In the genomic region with DNA sequence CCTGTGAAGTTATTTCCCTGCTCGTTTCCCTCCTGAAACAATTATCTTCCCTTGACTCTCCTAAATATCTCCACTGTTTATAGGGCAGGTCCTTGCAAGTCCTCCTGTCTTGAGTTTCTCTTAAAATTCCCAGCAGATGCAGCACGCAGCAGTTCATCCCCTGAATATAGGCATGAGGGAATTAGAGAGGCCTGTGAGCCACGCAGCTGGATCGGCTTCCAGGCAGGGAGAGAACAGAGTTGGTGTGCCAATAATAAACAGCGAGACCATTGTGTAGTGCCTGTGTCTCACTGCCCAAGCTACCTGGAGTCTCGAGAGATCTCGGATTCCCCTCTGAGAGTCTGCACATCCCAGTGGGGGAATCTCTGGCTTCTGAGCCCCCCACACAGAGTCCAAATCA, we compare ENCODE assay signal across 26 mouse cellular contexts. TPM values are rescaled to one million over a fixed set of nuclear protein-coding genes. Genes with fewer than 3 reads are reported as not detected.
DNase-seq lines count a peak whose midpoint lies in the region; ATAC-seq and TF ChIP-seq lines count a peak whose summit lies in the region.
"Had no signal": no experiment of that assay in that cellular context is flagged by ENCODE, and none has a peak within 500 bp of the region (broad histone marks: within the 10 kb centered on the region; RNA-seq: fewer than 3 reads in every experiment).

No protein-coding gene starts in this region.

- H3K4me3 ChIP-seq in gastrocnemius, adult 2 months = no peak overlapping the region
- no peak overlapping the region for H3K4me3 ChIP-seq in heart, embryonic 16.5 days (ENCODE audit: low read length)
- H3K4me3 ChIP-seq in heart, embryonic 12.5 days = no peak overlapping the region
- no peak overlapping the region for H3K4me3 ChIP-seq in embryonic facial prominence, embryonic 14.5 days (ENCODE audit: low read depth, low read length)
- H3K4me3 ChIP-seq in olfactory bulb, adult 2 months (ENCODE audit: insufficient read depth, low read depth, low read length) = no peak overlapping the region
- H3K4me3 ChIP-seq: erythroblast, embryonic 14.5 days; forebrain, embryonic 15.5 days; intestine, embryonic 15.5 days; left cerebral cortex, adult 2 months; midbrain, embryonic 13.5 days; neural tube, embryonic 13.5 days had no signal

- H3K27ac ChIP-seq in gastrocnemius, adult 2 months = peak overlapping the region; percentile 75
- peak overlapping the region; percentile 56 for H3K27ac ChIP-seq in heart, embryonic 16.5 days (ENCODE audit: low read length)
- H3K27ac ChIP-seq in heart, embryonic 12.5 days (ENCODE audit: poor library complexity, severe bottlenecking) = no peak overlapping the region; the same call in 1 of the 2 replicates
- peak overlapping the region; percentile 78 for H3K27ac ChIP-seq in embryonic facial prominence, embryonic 14.5 days (replicated peaks; ENCODE audit: low read depth, low read length)
- H3K27ac ChIP-seq in olfactory bulb, adult 2 months (ENCODE audit: insufficient read depth, low read depth, low read length) = peak overlapping the region; percentile 32; the same call in 1 of the 2 replicates
- H3K27ac ChIP-seq: forebrain, embryonic 15.5 days; hindbrain, embryonic 14.5 days; intestine, embryonic 15.5 days; left cerebral cortex, adult 2 months; midbrain, embryonic 13.5 days; neural tube, embryonic 13.5 days had no signal

- WGBS in heart, embryonic 16.5 days = 46% methylated on average over 7 of the region's 7 CpGs
- 60% methylated on average over 7 of the region's 7 CpGs for WGBS in heart, embryonic 12.5 days
- WGBS in embryonic facial prominence, embryonic 14.5 days = 16% methylated on average over 7 of the region's 7 CpGs
- WGBS in olfactory bulb, adult 2 months = 32% methylated on average over 7 of the region's 7 CpGs

- no peak for TF ChIP-seq POLR2A in olfactory bulb, adult 2 months (IDR thresholded peaks at IDR 0.05; ENCODE audit: insufficient read depth, low read depth, low read length)

- no peaks in the 10 kb centered on the region for H3K9me3 ChIP-seq in heart, embryonic 16.5 days (replicated peaks; ENCODE audit: control insufficient read depth, low read length)
- no peaks in the 10 kb centered on the region for H3K9me3 ChIP-seq in heart, embryonic 12.5 days (replicated peaks)
- no peaks in the 10 kb centered on the region for H3K9me3 ChIP-seq in embryonic facial prominence, embryonic 14.5 days (ENCODE audit: control insufficient read depth, low read length)
- H3K9me3 ChIP-seq: forebrain, embryonic 15.5 days; G1E; intestine, embryonic 15.5 days; midbrain, embryonic 13.5 days; neural tube, embryonic 13.5 days had no signal

- H3K9ac ChIP-seq in heart, embryonic 16.5 days (ENCODE audit: low read length) = peak overlapping the region; percentile 26
- no peak overlapping the region for H3K9ac ChIP-seq in heart, embryonic 12.5 days
- H3K9ac ChIP-seq in embryonic facial prominence, embryonic 14.5 days (ENCODE audit: low read depth, low read length) = no peak overlapping the region
- H3K9ac ChIP-seq: forebrain, embryonic 15.5 days; hindbrain, embryonic 14.5 days; intestine, embryonic 15.5 days; midbrain, embryonic 13.5 days; neural tube, embryonic 13.5 days had no signal

- H3K4me2 ChIP-seq in heart, embryonic 16.5 days (ENCODE audit: low read depth, low read length) = no peak overlapping the region
- no peak overlapping the region for H3K4me2 ChIP-seq in heart, embryonic 12.5 days
- H3K4me2 ChIP-seq in embryonic facial prominence, embryonic 14.5 days (ENCODE audit: low read depth, low read length) = no peak overlapping the region
- H3K4me2 ChIP-seq: forebrain, embryonic 15.5 days; hindbrain, embryonic 14.5 days; intestine, embryonic 15.5 days; midbrain, embryonic 13.5 days; neural tube, embryonic 13.5 days had no signal

- H3K4me1 ChIP-seq in heart, embryonic 16.5 days (ENCODE audit: control insufficient read depth, insufficient read depth, low read length) = peaks cover 46% of the 10 kb centered on the region
- peaks cover 41% of the 10 kb centered on the region for H3K4me1 ChIP-seq in heart, embryonic 12.5 days (replicated peaks)
- H3K4me1 ChIP-seq in embryonic facial prominence, embryonic 14.5 days (ENCODE audit: control insufficient read depth, insufficient read depth, low read length) = peaks cover 25% of the 10 kb centered on the region
- peaks cover 32% of the 10 kb centered on the region for H3K4me1 ChIP-seq in olfactory bulb, adult 2 months (ENCODE audit: control insufficient read depth, insufficient read depth, low read length)
- H3K4me1 ChIP-seq: intestine, embryonic 15.5 days had no signal

- TF ChIP-seq CTCF in gastrocnemius, adult 2 months (IDR thresholded peaks at IDR 0.05) = no peak
- no peak for TF ChIP-seq CTCF in olfactory bulb, adult 2 months (IDR thresholded peaks at IDR 0.05; ENCODE audit: insufficient read depth, low read depth, low read length)

- H3K36me3 ChIP-seq in heart, embryonic 16.5 days (ENCODE audit: control insufficient read depth, insufficient read depth) = no peaks in the 10 kb centered on the region
- no peaks in the 10 kb centered on the region for H3K36me3 ChIP-seq in heart, embryonic 12.5 days
- no peaks in the 10 kb centered on the region for H3K36me3 ChIP-seq in embryonic facial prominence, embryonic 14.5 days (ENCODE audit: control insufficient read depth, insufficient read depth, low read length)
- H3K36me3 ChIP-seq: forebrain, embryonic 15.5 days; G1E; intestine, embryonic 15.5 days; midbrain, embryonic 13.5 days; neural tube, embryonic 13.5 days had no signal

- no peaks in the 10 kb centered on the region for H3K27me3 ChIP-seq in heart, embryonic 16.5 days (ENCODE audit: control insufficient read depth, insufficient read depth, low read length)
- H3K27me3 ChIP-seq in heart, embryonic 12.5 days (replicated peaks) = no peaks in the 10 kb centered on the region
- no peaks in the 10 kb centered on the region for H3K27me3 ChIP-seq in embryonic facial prominence, embryonic 14.5 days (replicated peaks; ENCODE audit: control insufficient read depth, insufficient read depth, low read length)
- H3K27me3 ChIP-seq: forebrain, embryonic 15.5 days; intestine, embryonic 15.5 days had no signal

- ATAC-seq in heart, embryonic 16.5 days (replicated peaks; ENCODE audit: extremely low read depth, insufficient read depth, low FRiP score) = no peak
- no peak for ATAC-seq in heart, embryonic 12.5 days (ENCODE audit: insufficient number of reproducible peaks, low FRiP score)
- peak; percentile 27; the same call in 1 of the 2 replicates for ATAC-seq in embryonic facial prominence, embryonic 14.5 days (ENCODE audit: low read depth)
- ATAC-seq: activated CD4-positive, CD25-positive, alpha-beta regulatory T cell, adult 4 months; forebrain, embryonic 15.5 days; intestine, embryonic 15.5 days; midbrain, embryonic 13.5 days had no signal

- intact Hi-C loops in gastrocnemius, adult 2 months (cut with DNase I) = no loop called here

- DNase-seq in gastrocnemius, adult 2 months = peak; percentile 44
- DNase-seq in gastrocnemius, postnatal 10 days = no peak
- DNase-seq in embryonic facial prominence, embryonic 14.5 days (ENCODE audit: low spot score) = peak; percentile 68
- no peak for DNase-seq in kidney, postnatal 25 days
- DNase-seq: adrenal gland, postnatal 14 days; cerebellum, adult 11-12 months; cerebellum, postnatal 14 days; kidney, adult 9 months; kidney, postnatal 36 days; layer of hippocampus, adult 9-11 months; left cerebral cortex, postnatal 4 days; lung, postnatal 10 days; spleen, adult 18-20 months; thymus, postnatal 36 days had no signal

RNA-seq across cellular contexts. Expression of a gene that starts 45.4 kb away (rescaled TPM):
- total RNA-seq in gastrocnemius, adult 2 months (2021) = 100 to 1,000 TPM; 338 to 407 TPM
- total RNA-seq in gastrocnemius, postnatal 10 days (2021) = 100 to 1,000 TPM; 255 to 272 TPM
- polyA plus RNA-seq in heart, embryonic 16.5 days (2015; fragmentation: Nextera tagmentation; extraction: Ambion mirVana) = 46.4 and 49.4 TPM in 2 replicates
- 77.2 and 81.3 TPM in 2 replicates for polyA plus RNA-seq in heart, embryonic 12.5 days (2016; fragmentation: Nextera tagmentation; extraction: Ambion mirVana)
- polyA plus RNA-seq in embryonic facial prominence, embryonic 14.5 days (2014; fragmentation: Nextera tagmentation; extraction: Ambion mirVana) = 20.4 and 22.3 TPM in 2 replicates
- 45.5 TPM in 1 of 2 replicates, not detected in the other for polyA plus RNA-seq in olfactory bulb, adult 2 months (2012; ENCODE audit: insufficient read depth, insufficient read length, low replicate concordance, missing spikeins)

Comparison
In these comparisons a context has a peak if more than half of its experiments do, and no peak if none do; other contexts are left out.
1. DNase-seq: peak in gastrocnemius, adult 2 months (single experiment) and embryonic facial prominence, embryonic 14.5 days (single experiment); none in gastrocnemius, postnatal 10 days (single experiment) and kidney, postnatal 25 days (0 of 2).